Mouse (Mus musculus) midbrain, embryonic 16.5 days (tissue): ENCODE measurements at regions not wholly inside any gene's neighbourhood (a gene's known extent, or its start where the extent isn't known, plus 50 kb on each side); places are given as distances from the start of the nearest gene placed in this dataset.

Source experiments
- ATAC-seq: fragments of 200-750 bp; cut with Nextera tagmentation; 2 replicates; pipeline ENCODE4 v1.8.0; 2017; ENCODE audit warnings: moderate TSS enrichment
- H3K27ac ChIP-seq: fragments of 300-500 bp; sonication (generic); 2 replicates; pipeline ENCODE4 v1.5.1; 2014; ENCODE audit warnings: mild to moderate bottlenecking, low read length, mixed read lengths
- H3K27me3 ChIP-seq: fragments of 300-500 bp; sonication (generic); 2 replicates; pipeline ENCODE4 v1.6.1; 2014; ENCODE audit warnings: low read depth, low read length, mixed read lengths; ENCODE audit not compliant: control insufficient read depth, insufficient read depth
- H3K36me3 ChIP-seq: fragments of 300-500 bp; sonication (generic); 2 replicates; pipeline ENCODE4 v1.6.1; 2014; ENCODE audit warnings: mild to moderate bottlenecking, low read length, moderate library complexity, mixed read lengths; ENCODE audit not compliant: control insufficient read depth, insufficient read depth
- H3K4me1 ChIP-seq: fragments of 300-500 bp; sonication (generic); 2 replicates; pipeline ENCODE4 v1.6.1; 2014; ENCODE audit warnings: mild to moderate bottlenecking, low read length, mixed read lengths; ENCODE audit not compliant: control insufficient read depth, insufficient read depth
- H3K4me2 ChIP-seq: fragments of 300-500 bp; sonication (generic); 2 replicates; pipeline ENCODE4 v1.6.1; 2014; ENCODE audit warnings: mild to moderate bottlenecking, low read length, mixed read lengths
- H3K4me3 ChIP-seq: fragments of 300-500 bp; sonication (generic); 2 replicates; pipeline ENCODE4 v1.5.1; 2014; ENCODE audit warnings: low read depth, mild to moderate bottlenecking, low read length, moderate library complexity, mixed read lengths
- H3K9ac ChIP-seq: fragments of 300-500 bp; sonication (generic); 2 replicates; pipeline ENCODE4 v1.6.1; 2014; ENCODE audit warnings: low read depth, low read length, mixed read lengths
- H3K9me3 ChIP-seq: fragments of 300-500 bp; sonication (generic); replicated peaks from 2 replicates; pipeline ENCODE4 v1.6.1; 2014; ENCODE audit warnings: mild to moderate bottlenecking, low read length, mixed read lengths; ENCODE audit not compliant: control insufficient read depth, poor library complexity, severe bottlenecking
- WGBS: fragments of 180-500 bp; shearing (Covaris S2); extraction: QIAGEN DNeasy Blood & Tissue Kit; methylation state at CpG from one replicate; pipeline ENCODE4 v1.1.7; 2014; 5-methylcytosine and 5-hydroxymethylcytosine counted together

- H3K27ac ChIP-seq, result no peak overlapping the region
- no peak overlapping the region for H3K4me3 ChIP-seq
- H3K4me2 ChIP-seq, result no peak overlapping the region
- no peak for ATAC-seq
- 58% methylated on average over 7 of the region's 7 CpGs for WGBS
- no peaks in the 10 kb centered on the region; the same call in 1 of the 2 replicates for H3K4me1 ChIP-seq
- H3K36me3 ChIP-seq, result no peaks in the 10 kb centered on the region
- no peak overlapping the region for H3K9ac ChIP-seq
- H3K9me3 ChIP-seq, result no peaks in the 10 kb centered on the region
- H3K27me3 ChIP-seq, result no peaks in the 10 kb centered on the region
Observed at GRCm38 (mm10) chr7:137930200-137930599, 467.3 kb downstream of the Tcerg1l start.

GRCm38 (mm10) chr7:137935896-137936295 lies 461.6 kb downstream of the Tcerg1l start:
- H3K36me3 ChIP-seq, result no peaks in the 10 kb centered on the region
- H3K27ac ChIP-seq, result no peak overlapping the region
- no peak overlapping the region for H3K4me2 ChIP-seq
- H3K9me3 ChIP-seq, result no peaks in the 10 kb centered on the region
- no peak overlapping the region for H3K4me3 ChIP-seq
- no peak overlapping the region for H3K9ac ChIP-seq
- peaks cover 5% of the 10 kb centered on the region; the same call in 1 of the 2 replicates for H3K4me1 ChIP-seq
- no peak for ATAC-seq
- no peaks in the 10 kb centered on the region; the same call in 1 of the 2 replicates for H3K27me3 ChIP-seq
- 38% methylated on average over 3 of the region's 3 CpGs for WGBS

GRCm38 (mm10) chr7:137939116-137939515 lies 458.4 kb downstream of the Tcerg1l start:
- Histone ChIP-seq H3K4me1 (peaks cover 5% of the 10 kb centered on the region; the same call in 1 of the 2 replicates), H3K4me2 (no peak overlapping the region), H3K9ac (no peak overlapping the region), H3K4me3 (no peak overlapping the region), H3K27me3 (no peaks in the 10 kb centered on the region; the same call in 1 of the 2 replicates), H3K27ac (no peak overlapping the region), H3K9me3 (no peaks in the 10 kb centered on the region), H3K36me3 (no peaks in the 10 kb centered on the region)
- 69% methylated on average over 8 of the region's 8 CpGs for WGBS
- ATAC-seq, result no peak

- H3K36me3 ChIP-seq, result no peaks in the 10 kb centered on the region
- no peaks in the 10 kb centered on the region; the same call in 1 of the 2 replicates for H3K27me3 ChIP-seq
- no peak overlapping the region for H3K9ac ChIP-seq
- H3K4me1 ChIP-seq, result peaks cover 5% of the 10 kb centered on the region; the same call in 1 of the 2 replicates
- H3K4me3 ChIP-seq, result no peak overlapping the region
- no peaks in the 10 kb centered on the region for H3K9me3 ChIP-seq
- H3K4me2 ChIP-seq, result no peak overlapping the region
- no peak overlapping the region for H3K27ac ChIP-seq
- WGBS, result 13% methylated on average over 5 of the region's 5 CpGs
- ATAC-seq, result no peak
Observed at GRCm38 (mm10) chr7:137940084-137940483, 457.4 kb downstream of the Tcerg1l start.

- Histone ChIP-seq H3K4me1 (peaks cover 7% of the 10 kb centered on the region; the same call in 1 of the 2 replicates), H3K4me3 (no peak overlapping the region), H3K27ac (no peak overlapping the region), H3K27me3 (no peaks in the 10 kb centered on the region), H3K9ac (no peak overlapping the region), H3K9me3 (no peaks in the 10 kb centered on the region), H3K36me3 (no peaks in the 10 kb centered on the region), H3K4me2 (no peak overlapping the region)
- WGBS, result 95% methylated on average over 2 of the region's 2 CpGs
- ATAC-seq, result no peak
Observed at GRCm38 (mm10) chr7:137944991-137945390, 452.5 kb downstream of the Tcerg1l start.

GRCm38 (mm10) chr7:137947424-137947823 lies 450.1 kb downstream of the Tcerg1l start:
- 10% methylated on average over 5 of the region's 5 CpGs for WGBS
- ATAC-seq, result no peak
- no peaks in the 10 kb centered on the region for H3K36me3 ChIP-seq

GRCm38 (mm10) chr7:137957354-137957753 lies 440.2 kb downstream of the Tcerg1l start:
- no peaks in the 10 kb centered on the region for H3K36me3 ChIP-seq
- ATAC-seq, result no peak
- no peak overlapping the region for H3K4me2 ChIP-seq
- no peaks in the 10 kb centered on the region for H3K4me1 ChIP-seq
- H3K9ac ChIP-seq, result no peak overlapping the region
- no peak overlapping the region for H3K27ac ChIP-seq
- no peaks in the 10 kb centered on the region for H3K9me3 ChIP-seq
- 54% methylated on average over 5 of the region's 5 CpGs for WGBS
- no peak overlapping the region for H3K4me3 ChIP-seq
- no peaks in the 10 kb centered on the region for H3K27me3 ChIP-seq

More at GRCm38 (mm10) chr7:137947424-137947823, 450.1 kb downstream of the Tcerg1l start:
- Histone ChIP-seq H3K9me3 (no peaks in the 10 kb centered on the region), H3K27ac (no peak overlapping the region), H3K4me1 (0 out of 2 replicates have a peak, but pooled peaks cover 2% of the 10 kb centered on the region), H3K4me2 (no peak overlapping the region), H3K9ac (no peak overlapping the region), H3K4me3 (no peak overlapping the region), H3K27me3 (no peaks in the 10 kb centered on the region)

- no peaks in the 10 kb centered on the region for H3K36me3 ChIP-seq
- H3K27ac ChIP-seq, result no peak overlapping the region
- H3K4me2 ChIP-seq, result no peak overlapping the region
- H3K4me3 ChIP-seq, result no peak overlapping the region
- H3K9me3 ChIP-seq, result no peaks in the 10 kb centered on the region
- no peaks in the 10 kb centered on the region for H3K4me1 ChIP-seq
- H3K27me3 ChIP-seq, result no peaks in the 10 kb centered on the region
- no peak for ATAC-seq
- no peak overlapping the region for H3K9ac ChIP-seq
- WGBS, result 79% methylated on average over 5 of the region's 5 CpGs
Observed at GRCm38 (mm10) chr7:137957848-137958247, 439.7 kb downstream of the Tcerg1l start.

- no peak for ATAC-seq
- 36% methylated on average over 3 of the region's 3 CpGs for WGBS
- no peak overlapping the region for H3K4me2 ChIP-seq
Observed at GRCm38 (mm10) chr7:137963470-137964095, 433.9 kb downstream of the Tcerg1l start.

More at GRCm38 (mm10) chr7:137963470-137964095, 433.9 kb downstream of the Tcerg1l start:
- Histone ChIP-seq H3K27ac (no peak overlapping the region), H3K4me3 (no peak overlapping the region), H3K36me3 (no peaks in the 10 kb centered on the region), H3K9ac (no peak overlapping the region), H3K9me3 (no peaks in the 10 kb centered on the region), H3K4me1 (no peaks in the 10 kb centered on the region), H3K27me3 (no peaks in the 10 kb centered on the region)
